Mouse (Mus musculus): ENCODE results near the gene Mrpl48. TPM values are rescaled to one million over a fixed set of nuclear protein-coding genes. Genes with fewer than 3 reads are reported as not detected.

Mrpl48 gene
- polyA plus RNA-seq, 1 experiment from 2014 or later = 89.4 TPM

DNA sequence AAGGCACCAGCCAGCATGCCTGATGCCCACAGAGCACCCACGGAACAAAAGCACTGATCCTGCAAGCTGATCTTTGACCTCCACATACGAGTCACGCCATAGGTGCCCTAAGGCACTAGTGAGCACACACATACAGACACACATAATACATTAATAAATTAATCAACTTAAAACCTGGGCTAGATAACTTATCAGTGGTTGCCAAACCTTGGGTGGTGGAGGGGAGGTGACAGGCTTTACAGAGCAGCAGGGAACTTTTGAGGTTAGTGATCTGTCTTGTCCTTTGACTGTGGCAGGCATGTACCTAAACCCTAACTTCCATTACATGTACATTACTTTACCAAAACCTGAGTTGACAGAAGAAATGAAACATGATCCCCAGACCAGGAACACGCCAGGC, 48.8 kb downstream of the Mrpl48 start:
- TF ChIP-seq CTCF (IDR thresholded peaks at IDR 0.05; ENCODE audit: low read depth) = no peak
- Histone ChIP-seq H3K9me3 (ENCODE audit: control insufficient read depth) (no peaks in the 10 kb centered on the region), H3K27ac (ENCODE audit: low read depth, low read length) (no peak overlapping the region), H3K4me2 (replicated peaks; ENCODE audit: low read depth) (no peak overlapping the region), H3K9ac (ENCODE audit: low read depth, low read length) (no peak overlapping the region), H3K36me3 (ENCODE audit: control insufficient read depth, insufficient read depth) (no peaks in the 10 kb centered on the region), H3K4me3 (ENCODE audit: low read depth, low read length) (no peak overlapping the region), H3K27me3 (replicated peaks; ENCODE audit: control insufficient read depth, insufficient read depth, low read length) (no peaks in the 10 kb centered on the region), H3K4me1 (replicated peaks; ENCODE audit: control insufficient read depth, insufficient read depth, low read length) (peaks cover 7% of the 10 kb centered on the region)
- ATAC-seq = no peak
- 56% methylated on average over 4 of the region's 4 CpGs for WGBS

DNA sequence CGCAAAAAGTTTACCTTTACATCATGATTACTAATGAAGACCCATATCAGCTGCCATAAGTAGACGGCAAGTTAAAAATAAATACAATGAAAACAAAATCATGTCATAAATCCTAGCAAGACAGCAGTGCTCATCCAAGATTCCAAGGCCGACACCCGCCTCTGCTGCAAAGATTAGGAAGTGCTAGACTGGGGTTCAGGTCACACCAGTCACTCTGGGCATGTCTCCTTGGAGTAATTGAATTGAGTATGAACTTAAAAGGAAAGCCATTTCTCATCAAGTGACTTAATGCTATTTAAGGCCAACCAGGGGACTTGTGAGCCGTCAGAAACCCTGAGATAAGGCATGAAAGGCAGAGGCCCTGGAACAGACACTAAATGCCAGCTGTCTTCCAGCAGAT, 50.9 kb downstream of the Mrpl48 start:
- WGBS = 49% methylated on average over 5 of the region's 5 CpGs
- no peak for TF ChIP-seq CTCF (IDR thresholded peaks at IDR 0.05; ENCODE audit: low read depth)
- Histone ChIP-seq H3K4me1 (replicated peaks; ENCODE audit: control insufficient read depth, insufficient read depth, low read length) (peaks cover 7% of the 10 kb centered on the region), H3K4me3 (ENCODE audit: low read depth, low read length) (no peak overlapping the region), H3K4me2 (replicated peaks; ENCODE audit: low read depth) (no peak overlapping the region), H3K36me3 (ENCODE audit: control insufficient read depth, insufficient read depth) (no peaks in the 10 kb centered on the region), H3K27ac (ENCODE audit: low read depth, low read length) (peak overlapping the region; percentile 15; the same call in 1 of the 2 replicates), H3K27me3 (replicated peaks; ENCODE audit: control insufficient read depth, insufficient read depth, low read length) (no peaks in the 10 kb centered on the region), H3K9ac (ENCODE audit: low read depth, low read length) (no peak overlapping the region), H3K9me3 (ENCODE audit: control insufficient read depth) (no peaks in the 10 kb centered on the region)
- ATAC-seq = no peak

DNA sequence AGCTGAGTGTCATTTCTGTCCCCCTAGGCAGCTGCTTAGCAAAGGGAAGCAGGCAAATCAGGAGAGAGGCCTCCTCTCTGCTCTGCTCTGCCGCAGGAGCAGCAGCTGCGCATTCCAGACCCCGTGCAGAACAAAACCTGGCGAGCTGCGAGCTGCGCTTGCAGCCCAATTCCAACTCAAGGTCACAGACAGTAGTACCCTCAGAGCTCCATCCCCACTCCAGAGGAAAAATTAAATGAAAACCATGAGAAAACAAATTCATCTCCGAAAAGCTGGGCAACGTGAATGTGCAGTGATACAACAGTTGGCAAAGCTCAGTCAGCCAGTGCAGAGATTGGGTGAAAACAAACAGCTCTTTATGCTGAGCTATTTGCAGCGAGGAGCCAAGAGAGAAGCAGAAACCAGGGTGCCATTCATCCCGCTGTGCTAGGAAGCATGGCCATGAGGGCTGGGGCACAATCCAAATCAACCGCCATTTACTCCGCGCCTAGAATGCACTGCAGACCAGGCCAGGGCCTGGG, 52.6 kb downstream of the Mrpl48 start:
- no peaks in the 10 kb centered on the region for H3K27me3 ChIP-seq (replicated peaks; ENCODE audit: control insufficient read depth, insufficient read depth, low read length)
- WGBS = 33% methylated on average over 13 of the region's 13 CpGs
- H3K9me3 ChIP-seq (ENCODE audit: control insufficient read depth) = no peaks in the 10 kb centered on the region
- H3K4me1 ChIP-seq (replicated peaks; ENCODE audit: control insufficient read depth, insufficient read depth, low read length) = peaks cover 3% of the 10 kb centered on the region
- ATAC-seq = peak; percentile 43; the same call in 1 of the 2 replicates
- no peak overlapping the region for H3K4me3 ChIP-seq (ENCODE audit: low read depth, low read length)
- no peak for TF ChIP-seq CTCF (IDR thresholded peaks at IDR 0.05; ENCODE audit: low read depth)
- H3K27ac ChIP-seq (ENCODE audit: low read depth, low read length) = peak overlapping the region; percentile 67
- H3K9ac ChIP-seq (ENCODE audit: low read depth, low read length) = no peak overlapping the region
- H3K4me2 ChIP-seq (replicated peaks; ENCODE audit: low read depth) = peak overlapping the region; percentile 3; the same call in 1 of the 2 replicates
- no peaks in the 10 kb centered on the region for H3K36me3 ChIP-seq (ENCODE audit: control insufficient read depth, insufficient read depth)

DNA sequence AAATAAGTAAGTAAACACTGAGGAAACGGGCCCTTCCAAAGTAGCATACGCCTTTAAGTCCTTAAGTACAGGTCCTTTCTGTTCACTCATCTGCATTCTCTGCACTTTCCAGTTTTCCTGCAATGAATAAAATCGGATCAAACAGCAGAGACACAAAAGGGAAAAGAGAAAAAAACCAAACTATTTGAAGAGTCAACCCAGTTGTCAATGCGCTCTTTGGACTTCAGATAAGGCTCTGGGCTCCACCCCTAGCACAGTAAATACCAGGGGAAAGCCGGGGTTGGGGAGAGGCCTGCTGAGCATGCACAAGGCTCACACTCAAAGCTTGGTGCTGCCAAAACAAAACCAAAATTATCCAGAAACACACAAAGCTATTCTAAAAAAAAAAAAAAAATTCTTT, 53.2 kb downstream of the Mrpl48 start:
- WGBS = 33% methylated on average over 5 of the region's 5 CpGs
- no peak overlapping the region for H3K4me3 ChIP-seq (ENCODE audit: low read depth, low read length)
- H3K4me2 ChIP-seq (replicated peaks; ENCODE audit: low read depth) = peak overlapping the region; percentile 3; the same call in 1 of the 2 replicates
- no peaks in the 10 kb centered on the region for H3K36me3 ChIP-seq (ENCODE audit: control insufficient read depth, insufficient read depth)
- no peaks in the 10 kb centered on the region for H3K27me3 ChIP-seq (replicated peaks; ENCODE audit: control insufficient read depth, insufficient read depth, low read length)
- 0 out of 2 replicates have a peak, but pooled peaks have one; percentile 69 for ATAC-seq
- TF ChIP-seq CTCF (IDR thresholded peaks at IDR 0.05; ENCODE audit: low read depth) = no peak
- peak overlapping the region; percentile 67 for H3K27ac ChIP-seq (ENCODE audit: low read depth, low read length)
- H3K4me1 ChIP-seq (replicated peaks; ENCODE audit: control insufficient read depth, insufficient read depth, low read length) = peaks cover 3% of the 10 kb centered on the region
- no peak overlapping the region for H3K9ac ChIP-seq (ENCODE audit: low read depth, low read length)
- H3K9me3 ChIP-seq (ENCODE audit: control insufficient read depth) = no peaks in the 10 kb centered on the region

DNA sequence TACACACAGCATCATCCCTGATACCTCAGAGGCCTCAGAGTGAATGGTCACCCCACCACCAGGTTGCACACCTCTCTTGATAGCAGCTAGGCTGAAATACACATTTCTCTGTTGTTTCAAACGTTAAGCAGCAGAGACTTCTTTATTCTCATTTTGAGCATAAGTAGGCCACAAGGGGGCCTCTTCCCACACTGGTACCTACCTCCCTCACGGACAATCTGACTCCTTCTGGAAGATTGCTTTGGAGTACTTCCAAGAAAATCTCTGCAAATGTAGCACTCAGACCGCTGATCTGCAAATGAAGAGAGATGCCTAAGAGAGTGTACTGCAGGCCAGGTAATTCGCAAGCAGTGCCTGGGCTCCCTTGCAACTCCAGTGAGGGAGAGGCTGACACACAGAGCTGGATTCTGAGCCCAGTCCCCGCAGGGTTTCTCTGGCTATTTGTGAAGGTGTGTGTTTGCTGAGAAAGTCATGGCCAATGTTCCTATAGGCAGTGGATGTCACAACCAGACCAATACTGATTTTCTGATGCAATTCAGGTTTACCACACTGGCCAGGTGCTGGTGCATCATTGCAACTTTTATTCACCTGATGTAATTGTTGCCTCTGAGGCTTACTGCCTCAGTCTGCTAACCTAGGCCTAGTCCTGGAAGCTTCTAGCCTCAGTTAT, 57.6 kb downstream of the Mrpl48 start:
- Histone ChIP-seq H3K4me1 (replicated peaks; ENCODE audit: control insufficient read depth, insufficient read depth, low read length) (no peaks in the 10 kb centered on the region), H3K4me3 (ENCODE audit: low read depth, low read length) (no peak overlapping the region), H3K27ac (ENCODE audit: low read depth, low read length) (no peak overlapping the region), H3K9me3 (ENCODE audit: control insufficient read depth) (no peaks in the 10 kb centered on the region), H3K4me2 (replicated peaks; ENCODE audit: low read depth) (no peak overlapping the region), H3K9ac (ENCODE audit: low read depth, low read length) (no peak overlapping the region), H3K27me3 (replicated peaks; ENCODE audit: control insufficient read depth, insufficient read depth, low read length) (no peaks in the 10 kb centered on the region), H3K36me3 (ENCODE audit: control insufficient read depth, insufficient read depth) (peaks cover 12% of the 10 kb centered on the region; the same call in 1 of the 2 replicates)
- TF ChIP-seq CTCF (IDR thresholded peaks at IDR 0.05; ENCODE audit: low read depth) = peak; percentile 66
- ATAC-seq = no peak
- 55% methylated on average over 5 of the region's 5 CpGs for WGBS

DNA sequence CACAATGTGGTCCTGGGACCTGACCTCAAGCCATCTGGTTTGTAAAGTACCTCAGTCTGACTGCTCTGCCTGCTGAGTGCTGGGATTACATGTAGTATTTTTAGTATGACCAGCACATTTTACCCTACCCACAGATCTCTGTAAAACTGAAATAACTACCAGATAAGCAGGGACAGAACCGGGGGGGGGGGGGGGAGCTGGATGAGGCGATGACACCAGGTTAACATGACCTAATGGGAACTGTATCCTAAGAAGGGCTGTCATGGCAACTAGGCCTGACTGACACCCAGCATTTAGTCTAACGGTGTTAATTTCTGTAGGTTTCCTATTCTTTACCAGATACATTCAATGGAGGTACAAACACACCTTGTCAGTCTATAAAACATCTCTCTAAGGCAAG, 58.3 kb downstream of the Mrpl48 start:
- H3K9me3 ChIP-seq (ENCODE audit: control insufficient read depth) = no peaks in the 10 kb centered on the region
- no peak for ATAC-seq
- H3K27ac ChIP-seq (ENCODE audit: low read depth, low read length) = no peak overlapping the region
- peaks cover 12% of the 10 kb centered on the region; the same call in 1 of the 2 replicates for H3K36me3 ChIP-seq (ENCODE audit: control insufficient read depth, insufficient read depth)
- no peaks in the 10 kb centered on the region for H3K27me3 ChIP-seq (replicated peaks; ENCODE audit: control insufficient read depth, insufficient read depth, low read length)
- no peak overlapping the region for H3K9ac ChIP-seq (ENCODE audit: low read depth, low read length)
- H3K4me2 ChIP-seq (replicated peaks; ENCODE audit: low read depth) = no peak overlapping the region
- TF ChIP-seq CTCF (IDR thresholded peaks at IDR 0.05; ENCODE audit: low read depth) = no peak
- 91% methylated on average over 3 of the region's 3 CpGs for WGBS
- no peaks in the 10 kb centered on the region for H3K4me1 ChIP-seq (replicated peaks; ENCODE audit: control insufficient read depth, insufficient read depth, low read length)
- no peak overlapping the region for H3K4me3 ChIP-seq (ENCODE audit: low read depth, low read length)
